Mouse (Mus musculus): ENCODE results near the gene Pml. TPM values are rescaled to one million over a fixed set of nuclear protein-coding genes. Genes with fewer than 3 reads are reported as not detected.
"Not testable (repeated sequence)": the region's sequence is repeated elsewhere in the genome, so short reads cannot be mapped to it uniquely, and the experiment has no call there.

Gene Pml
- total and polyA plus RNA-seq, 2 experiments from 2014 or later = 4.8 to 11.4 TPM

GRCm38 (mm10) chr9:58274101-58274604, 24.6 kb upstream of the Pml start:
- Histone ChIP-seq H3K9me3 (ENCODE audit: low read length) (no peaks in the 10 kb centered on the region), H3K4me3 (ENCODE audit: low read length) (no peak overlapping the region), H3K4me1 (ENCODE audit: insufficient read depth, low read length) (peaks cover 3% of the 10 kb centered on the region; the same call in 1 of the 2 replicates), H3K4me2 (ENCODE audit: low read depth, low read length) (no peak overlapping the region), H3K9ac (replicated peaks; ENCODE audit: low read length) (no peak overlapping the region), H3K27ac (peak overlapping the region; percentile 5; the same call in 1 of the 2 replicates), H3K27me3 (ENCODE audit: insufficient read depth, low read length) (no peaks in the 10 kb centered on the region), H3K36me3 (ENCODE audit: insufficient read depth, low read length) (no peaks in the 10 kb centered on the region)
- WGBS = 81% methylated on average over 7 of the region's 7 CpGs
- no peak for TF ChIP-seq CTCF (IDR thresholded peaks at IDR 0.05; ENCODE audit: low read depth)
- DNase-seq (ENCODE audit: low spot score) (no peak), ATAC-seq (no peak)

- no peak for TF ChIP-seq CTCF (IDR thresholded peaks at IDR 0.05; ENCODE audit: low read depth)
- H3K4me1 ChIP-seq (ENCODE audit: insufficient read depth, low read length) = peaks cover 3% of the 10 kb centered on the region; the same call in 1 of the 2 replicates
- H3K27ac ChIP-seq = no peak overlapping the region
- no peaks in the 10 kb centered on the region for H3K9me3 ChIP-seq (ENCODE audit: low read length)
- H3K4me3 ChIP-seq (ENCODE audit: low read length) = no peak overlapping the region
- no peak overlapping the region for H3K4me2 ChIP-seq (ENCODE audit: low read depth, low read length)
- DNase-seq (ENCODE audit: low spot score) (no peak), ATAC-seq (no peak)
- H3K36me3 ChIP-seq (ENCODE audit: insufficient read depth, low read length) = no peaks in the 10 kb centered on the region
- 67% methylated on average over 9 of the region's 9 CpGs for WGBS
- H3K9ac ChIP-seq (replicated peaks; ENCODE audit: low read length) = no peak overlapping the region
- no peaks in the 10 kb centered on the region for H3K27me3 ChIP-seq (ENCODE audit: insufficient read depth, low read length)
Measured at GRCm38 (mm10) chr9:58272855-58273254, 23.3 kb upstream of the Pml start.

- TF ChIP-seq CTCF (IDR thresholded peaks at IDR 0.05; ENCODE audit: low read depth) = no peak
- 72% methylated on average over 2 of the region's 2 CpGs for WGBS
Measured at GRCm38 (mm10) chr9:58272068-58272541, 22.5 kb upstream of the Pml start.

GRCm38 (mm10) chr9:58271551-58271950, 22.0 kb upstream of the Pml start:
- TF ChIP-seq CTCF (IDR thresholded peaks at IDR 0.05; ENCODE audit: low read depth) = peak; percentile 9; the same call in 1 of the 2 replicates
- 91% methylated on average over 9 of the region's 9 CpGs for WGBS

More at GRCm38 (mm10) chr9:58272068-58272541, 22.5 kb upstream of the Pml start:
- Histone ChIP-seq H3K36me3 (ENCODE audit: insufficient read depth, low read length) (no peaks in the 10 kb centered on the region), H3K4me1 (ENCODE audit: insufficient read depth, low read length) (peaks cover 3% of the 10 kb centered on the region; the same call in 1 of the 2 replicates), H3K27ac (no peak overlapping the region), H3K4me2 (ENCODE audit: low read depth, low read length) (no peak overlapping the region), H3K9ac (replicated peaks; ENCODE audit: low read length) (no peak overlapping the region), H3K4me3 (ENCODE audit: low read length) (no peak overlapping the region), H3K27me3 (ENCODE audit: insufficient read depth, low read length) (no peaks in the 10 kb centered on the region), H3K9me3 (ENCODE audit: low read length) (no peaks in the 10 kb centered on the region)
- DNase-seq (ENCODE audit: low spot score) (no peak), ATAC-seq (no peak)

GRCm38 (mm10) chr9:58271109-58271508, 21.5 kb upstream of the Pml start:
- no peak for TF ChIP-seq CTCF (IDR thresholded peaks at IDR 0.05; ENCODE audit: low read depth)
- Histone ChIP-seq H3K27ac (no peak overlapping the region), H3K27me3 (ENCODE audit: insufficient read depth, low read length) (no peaks in the 10 kb centered on the region), H3K9ac (replicated peaks; ENCODE audit: low read length) (no peak overlapping the region), H3K9me3 (ENCODE audit: low read length) (no peaks in the 10 kb centered on the region), H3K4me3 (ENCODE audit: low read length) (no peak overlapping the region), H3K36me3 (ENCODE audit: insufficient read depth, low read length) (no peaks in the 10 kb centered on the region), H3K4me1 (ENCODE audit: insufficient read depth, low read length) (peaks cover 3% of the 10 kb centered on the region; the same call in 1 of the 2 replicates), H3K4me2 (ENCODE audit: low read depth, low read length) (no peak overlapping the region)
- DNase-seq (ENCODE audit: low spot score) = no peak
- ATAC-seq = no peak
- WGBS = 89% methylated on average over 3 of the region's 3 CpGs

More at GRCm38 (mm10) chr9:58271551-58271950, 22.0 kb upstream of the Pml start:
- H3K27me3 ChIP-seq (ENCODE audit: insufficient read depth, low read length); H3K4me2 ChIP-seq (ENCODE audit: low read depth, low read length); H3K9me3 ChIP-seq (ENCODE audit: low read length); DNase-seq (ENCODE audit: low spot score); H3K4me3 ChIP-seq (ENCODE audit: low read length); H3K9ac ChIP-seq (replicated peaks; ENCODE audit: low read length); H3K36me3 ChIP-seq (ENCODE audit: insufficient read depth, low read length); H3K27ac ChIP-seq; H3K4me1 ChIP-seq (ENCODE audit: insufficient read depth, low read length); ATAC-seq: not testable (repeated sequence)

- Histone ChIP-seq H3K9ac (replicated peaks; ENCODE audit: low read length) (no peak overlapping the region), H3K4me1 (ENCODE audit: insufficient read depth, low read length) (no peaks in the 10 kb centered on the region), H3K27ac (no peak overlapping the region), H3K4me3 (ENCODE audit: low read length) (no peak overlapping the region), H3K36me3 (ENCODE audit: insufficient read depth, low read length) (no peaks in the 10 kb centered on the region), H3K4me2 (ENCODE audit: low read depth, low read length) (no peak overlapping the region), H3K9me3 (ENCODE audit: low read length) (no peaks in the 10 kb centered on the region), H3K27me3 (ENCODE audit: insufficient read depth, low read length) (no peaks in the 10 kb centered on the region)
- no peak for TF ChIP-seq CTCF (IDR thresholded peaks at IDR 0.05; ENCODE audit: low read depth)
- DNase-seq (ENCODE audit: low spot score) (no peak), ATAC-seq (no peak)
- WGBS = 50% methylated on average over 3 of the region's 3 CpGs
Measured at GRCm38 (mm10) chr9:58270081-58270480, 20.5 kb upstream of the Pml start.

All from hindbrain, postnatal 0 days (tissue).